Mouse (Mus musculus): ENCODE measurements around the gene Slc17a9.

The Slc17a9 gene

GRCm38 (mm10) chr2:180703645-180704359 is 21.3 kb upstream of the Slc17a9 start:
- ChIA-PET POLR2A (interaction anchor here in 3 of 4 experiments (1.0 to 64.3 kb wide), 17 partner anchors 7 to 96 kb away, joined by 4 to 2948 read pairs (median 31); partner anchors contain the start of genes Dido1 (in 2 of the 3), Gid8 (in 2 of the 3) and Slc17a9 (in 2 of the 3)), CTCF (interaction anchor here in 3 of 4 experiments (0.9 to 2.2 kb wide), 6 partner anchors 24 to 41 kb away, joined by 3 to 7 read pairs (median 4); no protein-coding TSS in a partner anchor)

DNA sequence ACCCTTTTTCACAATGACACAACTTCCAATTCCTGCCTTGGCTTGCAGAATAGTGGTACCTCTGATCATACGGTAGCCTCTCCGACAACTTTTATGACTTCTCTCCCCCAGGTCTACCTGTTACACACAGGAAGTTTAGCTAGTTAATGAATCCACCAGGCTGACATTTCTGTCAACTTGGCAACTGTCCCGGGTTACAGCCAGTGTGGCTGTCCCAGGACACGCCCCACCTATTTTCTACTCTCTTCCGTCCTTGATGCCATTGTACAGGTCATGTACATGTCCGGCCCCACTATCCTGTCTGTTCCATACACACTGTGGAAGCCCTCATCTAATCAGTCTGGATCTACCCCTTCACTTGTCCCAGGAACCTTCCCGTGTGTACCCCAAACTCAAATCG is 20.5 kb upstream of the Slc17a9 start:
- CTCF ChIA-PET = interaction anchor here in 3 of 4 experiments (0.9 to 2.2 kb wide), 6 partner anchors 12 to 232 kb away, joined by 3 to 7 read pairs (median 5); no protein-coding TSS in a partner anchor
- POLR2A ChIA-PET = interaction anchor here (1.0 to 64.3 kb wide), 19 partner anchors 9 to 97 kb away, joined by 3 to 2948 read pairs (median 14); partner anchors contain the start of genes Slc17a9 (in 2 of the 4), Dido1 (in 1 of the 4) and Gid8 (in 1 of the 4)

DNA sequence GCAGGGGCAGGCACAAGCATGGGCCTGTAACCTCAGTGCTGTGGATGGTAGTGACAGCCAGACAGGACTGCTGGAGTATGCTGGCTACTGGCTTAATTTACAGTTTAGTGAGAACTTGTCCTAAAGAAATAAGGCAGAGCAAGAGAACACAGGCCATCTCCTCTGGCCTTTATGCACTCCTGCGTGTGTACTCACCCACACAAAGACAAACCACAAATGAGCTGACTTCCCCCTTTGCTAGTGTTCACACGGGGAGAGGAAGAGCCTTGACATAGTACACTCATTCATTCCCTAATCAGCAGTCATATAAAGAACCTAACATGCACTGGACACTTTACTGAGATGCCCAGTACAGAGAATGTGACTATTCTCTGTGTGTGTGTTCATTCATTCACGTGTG is 20.0 kb upstream of the Slc17a9 start:
- CTCF ChIA-PET = interaction anchor here in 3 of 4 experiments (1.1 to 2.2 kb wide), 11 partner anchors 13 to 232 kb away, joined by 3 to 13 read pairs (median 5); no protein-coding TSS in a partner anchor
- POLR2A ChIA-PET = interaction anchor here (0.7 to 64.3 kb wide), 28 partner anchors 9 to 653 kb away, joined by 3 to 2948 read pairs (median 6); partner anchors contain the start of genes Slc17a9 (in 2 of the 4), Dido1 (in 1 of the 4) and Gid8 (in 1 of the 4)

GRCm38 (mm10) chr2:180705975-180706374 is 19.1 kb upstream of the Slc17a9 start:
- ChIA-PET CTCF (interaction anchor here (0.6 to 2.2 kb wide), 19 partner anchors 14 to 428 kb away, joined by 3 to 13 read pairs (median 4); no protein-coding TSS in a partner anchor), POLR2A (interaction anchor here (0.7 to 64.3 kb wide), 37 partner anchors 8 to 665 kb away, joined by 3 to 2948 read pairs (median 4); partner anchors contain the start of genes Slc17a9 (in 2 of the 4), Dido1 (in 1 of the 4) and Gid8 (in 1 of the 4))

DNA sequence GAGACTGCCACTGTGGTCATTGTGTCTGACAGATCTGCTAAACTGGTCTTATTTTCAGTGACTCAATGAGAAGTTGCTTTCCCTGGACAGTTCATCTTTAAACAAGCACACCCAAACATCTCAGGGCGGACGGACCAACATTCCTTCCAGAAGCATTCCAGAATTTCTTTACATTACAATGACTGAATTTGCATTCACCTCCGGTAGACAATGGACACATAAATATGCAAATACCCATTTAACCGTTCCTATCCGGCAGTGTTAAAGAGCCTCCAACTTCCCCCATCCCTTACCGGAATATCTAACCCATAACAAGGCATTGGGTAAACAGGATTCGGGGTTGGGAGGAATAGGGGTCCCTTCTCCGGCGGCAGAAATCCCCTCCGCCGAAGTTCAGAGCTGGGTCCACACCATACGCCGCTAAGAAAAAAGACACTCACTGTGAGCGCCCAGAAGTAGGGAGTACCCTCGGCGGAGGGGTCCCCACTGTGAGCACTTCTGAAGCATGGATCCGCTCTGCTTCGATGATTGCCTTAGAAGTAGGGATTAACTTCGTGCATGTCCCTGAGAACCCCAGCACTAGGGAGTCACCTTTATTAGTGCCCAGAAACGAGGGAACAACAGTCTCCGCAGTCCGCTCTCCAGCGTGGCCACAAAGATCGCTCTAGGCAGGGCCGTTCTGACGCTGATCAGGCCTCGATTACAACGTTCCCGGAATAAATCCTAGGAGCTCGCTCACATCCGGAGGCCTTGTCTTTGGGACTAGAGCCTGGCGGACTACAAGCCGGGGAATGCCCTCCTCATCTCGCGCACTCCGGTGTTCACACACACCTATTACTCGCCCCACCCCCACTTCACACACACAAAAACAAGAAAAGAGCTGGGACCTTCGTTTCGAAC is 15.8 kb upstream of the Slc17a9 start:
- ChIA-PET POLR2A (interaction anchor here (0.6 to 64.3 kb wide), 74 partner anchors 4 to 811 kb away, joined by 3 to 2948 read pairs (median 4); partner anchors contain the start of genes Tcfl5 (in 3 of the 4), Slc17a9 (in 2 of the 4), Slco4a1 (in 2 of the 4) and Dido1 (in 1 of the 4)), CTCF (interaction anchor here in 3 of 4 experiments (0.5 to 2.1 kb wide), 7 partner anchors 17 to 181 kb away, joined by 3 to 10 read pairs (median 4); no protein-coding TSS in a partner anchor)

DNA sequence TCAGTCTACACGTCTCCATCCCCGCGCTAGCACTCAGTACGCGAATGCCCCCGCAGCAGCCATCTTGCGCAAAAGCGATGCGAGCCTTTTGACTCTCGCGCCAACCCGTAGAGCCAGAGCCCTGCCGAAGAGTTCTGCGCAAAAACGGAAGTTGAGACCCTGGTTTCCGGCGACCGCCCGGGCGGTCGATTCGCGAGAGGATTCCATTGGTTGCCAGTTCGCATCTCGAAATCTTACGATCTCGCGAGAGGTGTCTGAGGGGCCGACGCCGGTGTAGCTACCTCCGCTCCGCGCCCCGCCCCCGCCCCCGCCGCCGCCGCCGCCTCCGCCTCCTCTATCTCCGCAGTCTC is 15.2 kb upstream of the Slc17a9 start, which contains the start of the genes Dido1 and Gid8:
Dido1 (minus strand) TSS at position 77 of the 350 bp plus-strand sequence.
Gid8 (plus strand) TSS at position 195 of the 350 bp plus-strand sequence.
- ChIA-PET CTCF (interaction anchor here in 3 of 4 experiments (0.5 to 2.1 kb wide), 6 partner anchors 16 to 180 kb away, joined by 3 to 10 read pairs (median 4); no protein-coding TSS in a partner anchor), POLR2A (interaction anchor here (0.6 to 64.3 kb wide), 60 partner anchors 4 to 1471 kb away, joined by 3 to 2948 read pairs (median 4); partner anchors contain the start of genes Slc17a9 (in 2 of the 4), Slco4a1 (in 2 of the 4), Tcfl5 (in 2 of the 4) and Ythdf1 (in 2 of the 4))

- CTCF ChIA-PET = interaction anchor here in 1 of 4 experiments (0.8 to 2.1 kb wide), 5 partner anchors 16 to 75 kb away, joined by 3 to 10 read pairs (median 4); no protein-coding TSS in a partner anchor
- POLR2A ChIA-PET = interaction anchor here (0.6 to 64.3 kb wide), 63 partner anchors 3 to 1471 kb away, joined by 3 to 2948 read pairs (median 4); partner anchors contain the start of genes Slc17a9 (in 3 of the 4), Slco4a1 (in 2 of the 4), Tcfl5 (in 2 of the 4) and Ythdf1 (in 2 of the 4)
Observed at GRCm38 (mm10) chr2:180710276-180711155, 14.5 kb upstream of the Slc17a9 start.

GRCm38 (mm10) chr2:180711527-180711926 is 13.5 kb upstream of the Slc17a9 start:
- CTCF ChIA-PET = interaction anchor here in 1 of 4 experiments (1.0 kb wide), 2 partner anchors 9 to 74 kb away, joined by 3 read pairs; no protein-coding TSS in a partner anchor

DNA sequence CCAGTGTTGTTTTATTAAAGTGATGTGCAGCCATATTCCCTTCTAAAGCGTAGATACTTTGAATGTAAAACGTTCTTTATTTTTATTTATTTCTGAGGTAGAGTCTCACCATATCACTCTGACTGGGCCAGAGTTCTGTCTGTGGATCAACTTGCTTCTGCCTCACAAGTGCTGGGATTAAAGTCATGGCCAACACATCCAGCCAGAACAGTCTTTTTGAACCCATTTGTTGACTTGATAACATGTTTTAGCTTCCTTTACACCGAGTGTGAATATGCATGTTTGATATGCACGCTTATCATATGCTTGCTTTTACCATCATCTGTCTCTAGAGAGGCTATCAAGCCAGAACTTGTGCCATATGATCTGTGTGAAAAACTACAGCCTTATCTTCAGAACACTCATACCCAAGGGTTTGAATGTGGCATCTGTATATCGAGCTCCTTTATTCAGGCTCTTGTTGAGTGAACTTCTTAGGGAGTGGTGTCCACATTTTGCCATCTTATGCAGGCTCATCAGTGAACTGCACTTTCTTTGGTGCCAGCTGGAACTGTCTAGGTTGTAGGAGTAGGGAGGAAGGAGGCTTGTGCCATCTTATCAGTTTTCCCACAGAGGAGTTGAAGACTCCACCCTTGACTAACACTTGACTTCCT is 12.9 kb upstream of the Slc17a9 start:
- POLR2A ChIA-PET = interaction anchor here (0.8 to 64.3 kb wide), 13 partner anchors 2 to 182 kb away, joined by 3 to 2948 read pairs (median 7); partner anchors contain the start of genes Slc17a9 (in 3 of the 4), Dido1 (in 1 of the 4) and Gid8 (in 1 of the 4)
- CTCF ChIA-PET = interaction anchor here in 1 of 4 experiments (1.0 kb wide), 1 partner anchor 10 kb away, joined by 3 read pairs; no protein-coding TSS in a partner anchor

More at GRCm38 (mm10) chr2:180711527-180711926, 13.5 kb upstream of the Slc17a9 start:
- POLR2A ChIA-PET = interaction anchor here (0.8 to 64.3 kb wide), 17 partner anchors 2 to 182 kb away, joined by 3 to 2948 read pairs (median 6); partner anchors contain the start of genes Slc17a9 (in 3 of the 4), Dido1 (in 1 of the 4) and Gid8 (in 1 of the 4)

- POLR2A ChIA-PET = interaction anchor here in 3 of 4 experiments (0.7 to 64.3 kb wide), 5 partner anchors 9 to 77 kb away, joined by 3 to 2948 read pairs (median 524); partner anchors contain the start of genes Dido1 (in 2 of the 3), Gid8 (in 2 of the 3) and Slc17a9 (in 1 of the 3)
- CTCF ChIA-PET = interaction anchor here in 1 of 4 experiments (1.0 kb wide), 1 partner anchor 17 kb away, joined by 3 read pairs; no protein-coding TSS in a partner anchor
Observed at GRCm38 (mm10) chr2:180722748-180723147, 2.3 kb upstream of the Slc17a9 start.

GRCm38 (mm10) chr2:180723865-180724264 is 1.2 kb upstream of the Slc17a9 start:
- POLR2A ChIA-PET = interaction anchor here (0.6 to 64.3 kb wide), 8 partner anchors 10 to 119 kb away, joined by 3 to 2948 read pairs (median 3); partner anchors contain the start of genes Dido1 (in 3 of the 4), Gid8 (in 3 of the 4) and Slc17a9 (in 1 of the 4)
- CTCF ChIA-PET = no interaction called here

GRCm38 (mm10) chr2:180725414-180725778 is 333 bp downstream of the Slc17a9 start:
- CTCF ChIA-PET = interaction anchor here in 2 of 4 experiments (0.6 to 3.4 kb wide), 2 partner anchors 47 to 644 kb away, joined by 3 to 21 read pairs; no protein-coding TSS in a partner anchor
- POLR2A ChIA-PET = interaction anchor here in 3 of 4 experiments (0.7 to 57.8 kb wide), 18 partner anchors 8 to 470 kb away, joined by 3 to 2948 read pairs (median 4); partner anchors contain the start of genes Dido1 (in 3 of the 3) and Gid8 (in 3 of the 3)

DNA sequence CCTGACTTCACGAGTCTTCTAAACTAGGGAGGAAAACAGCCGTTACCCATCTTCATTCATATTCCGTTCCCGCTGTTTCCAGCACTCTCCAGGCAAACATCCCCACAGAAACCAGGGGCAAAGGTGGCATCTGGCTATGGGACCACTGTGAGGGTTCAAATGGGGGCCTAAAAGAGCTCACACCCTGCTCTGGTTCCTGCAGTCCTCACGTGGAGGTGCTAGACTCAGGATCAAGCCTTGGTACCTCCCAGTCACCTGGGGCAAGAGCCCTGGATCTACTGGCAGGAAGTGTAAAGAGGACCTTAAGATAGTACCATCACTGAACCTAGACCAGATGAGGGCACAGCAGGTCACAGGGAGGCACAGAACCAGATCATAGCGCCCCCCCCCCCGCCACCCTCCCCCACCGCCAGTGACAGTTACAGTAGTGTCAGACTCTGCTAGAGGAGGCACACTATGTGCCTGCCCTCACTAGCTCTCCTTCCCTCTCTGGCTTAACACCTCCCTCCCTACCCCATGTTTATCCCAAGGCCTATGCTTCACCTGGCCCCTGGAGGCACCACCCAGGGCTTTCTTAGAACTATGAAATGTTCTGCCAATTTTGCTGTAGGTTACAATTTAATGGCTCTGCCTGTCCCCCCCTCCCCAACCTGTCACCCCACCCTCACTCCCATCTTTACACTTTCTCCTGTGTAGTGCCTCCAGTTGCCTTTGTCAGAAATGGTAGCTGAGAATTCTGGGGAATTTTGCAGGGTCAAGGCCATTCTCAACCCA is 980 bp downstream of the Slc17a9 start:
- ChIA-PET POLR2A (interaction anchor here (0.6 to 57.8 kb wide), 43 partner anchors 9 to 492 kb away, joined by 3 to 2948 read pairs (median 4); partner anchors contain the start of genes Dido1 (in 4 of the 4), Gid8 (in 4 of the 4), Arfgap1 (in 1 of the 4) and Bhlhe23 (in 1 of the 4)), CTCF (interaction anchor here in 3 of 4 experiments (0.6 to 3.4 kb wide), 12 partner anchors 9 to 644 kb away, joined by 3 to 21 read pairs (median 4); partner anchors contain the start of genes Dido1 (in 1 of the 3) and Gid8 (in 1 of the 3))

Data from embryonic stem cell, embryonic (primary cell).